Mouse (Mus musculus) hindbrain, embryonic 15.5 days (tissue): ENCODE measurements around the gene Fhod1. TPM values are rescaled to one million over a fixed set of nuclear protein-coding genes. Genes with fewer than 3 reads are reported as not detected.
"Not testable (repeated sequence)": the region's sequence is repeated elsewhere in the genome, so short reads cannot be mapped to it uniquely, and the experiment has no call there.

Source experiments
- ATAC-seq: fragments of 200-750 bp; cut with Nextera tagmentation; 2 replicates; pipeline ENCODE4 v1.8.0; 2017; ENCODE audit warnings: low read depth, moderate number of reproducible peaks, moderate TSS enrichment; ENCODE audit not compliant: low FRiP score
- H3K27ac ChIP-seq: fragments of 300-500 bp; sonication (generic); replicated peaks from 2 replicates; pipeline ENCODE4 v1.5.1; 2015; ENCODE audit warnings: mild to moderate bottlenecking, inconsistent platforms
- H3K27me3 ChIP-seq: fragments of 300-500 bp; sonication (generic); 2 replicates; pipeline ENCODE4 v1.6.1; 2015; ENCODE audit warnings: control low read depth, inconsistent platforms
- H3K36me3 ChIP-seq: fragments of 300-500 bp; sonication (generic); 2 replicates; pipeline ENCODE4 v1.6.1; 2015; ENCODE audit warnings: control low read depth, inconsistent platforms
- H3K4me1 ChIP-seq: fragments of 300-500 bp; sonication (generic); replicated peaks from 2 replicates; pipeline ENCODE4 v1.6.1; 2015; ENCODE audit warnings: control low read depth, inconsistent platforms
- H3K4me2 ChIP-seq: fragments of 300-500 bp; sonication (generic); 2 replicates; pipeline ENCODE4 v1.6.1; 2015; ENCODE audit warnings: moderate library complexity, mild to moderate bottlenecking, inconsistent platforms
- H3K4me3 ChIP-seq: fragments of 300-500 bp; sonication (generic); 2 replicates; pipeline ENCODE4 v1.5.1; 2015; ENCODE audit warnings: mild to moderate bottlenecking, inconsistent platforms
- H3K9ac ChIP-seq: fragments of 300-500 bp; sonication (generic); 2 replicates; pipeline ENCODE4 v1.6.1; 2015; ENCODE audit warnings: inconsistent platforms
- H3K9me3 ChIP-seq: fragments of 300-500 bp; sonication (generic); 2 replicates; pipeline ENCODE4 v1.6.1; 2016; ENCODE audit warnings: control low read depth, inconsistent platforms
- WGBS: fragments of 180-500 bp; shearing (Covaris S2); methylation state at CpG from one replicate; pipeline ENCODE4 v1.1.7; 2015; 5-methylcytosine and 5-hydroxymethylcytosine counted together
- polyA plus RNA-seq: library from polyadenylated mRNA; unstranded; fragments of >200 nt; fragmentation: Nextera tagmentation; extraction: Ambion mirVana; gene quantifications from 2 replicates; pipeline ENCODE4 v1.2.1, GENCODE M21; 2015

Gene Fhod1
- polyA plus RNA-seq, 1 experiment from 2014 or later = 0.87 TPM

- no peaks in the 10 kb centered on the region for H3K9me3 ChIP-seq
- H3K4me2 ChIP-seq = peak overlapping the region; percentile 95
- H3K9ac ChIP-seq = peak overlapping the region; percentile 85
- ATAC-seq = no peak
- H3K4me3 ChIP-seq = peak overlapping the region; percentile 99
- H3K4me1 ChIP-seq = peaks cover 30% of the 10 kb centered on the region
- WGBS = 70% methylated on average over 18 of the region's 18 CpGs
- H3K27ac ChIP-seq = peak overlapping the region; percentile 73; the same call in 1 of the 2 replicates
- H3K36me3 ChIP-seq = peaks cover 43% of the 10 kb centered on the region
- no peaks in the 10 kb centered on the region for H3K27me3 ChIP-seq
These were observed 49.2 kb downstream of the Fhod1 start for GRCm38 (mm10) chr8:105298351-105299252.

GRCm38 (mm10) chr8:105297511-105298192 lies 50.1 kb downstream of the Fhod1 start, which contains the start of gene E2f4:
Gene E2f4 (plus strand): TSS chr8:105297663.
- peak within 1 kb of the TSS; percentile 99 for H3K4me3 ChIP-seq
- peak within 1 kb of the TSS; percentile 85 for H3K9ac ChIP-seq
- peaks cover 30% of the 10 kb centered on the region for H3K4me1 ChIP-seq
- WGBS = under 1% methylated on average over 58 of the region's 58 CpGs
- no peaks in the 10 kb centered on the region for H3K9me3 ChIP-seq
- peak within 1 kb of the TSS; percentile 95 for H3K4me2 ChIP-seq
- peak within 1 kb of the TSS; percentile 73 for H3K27ac ChIP-seq
- no peaks in the 10 kb centered on the region for H3K27me3 ChIP-seq
- peaks cover 34% of the 10 kb centered on the region for H3K36me3 ChIP-seq
- peak; percentile 88 for ATAC-seq

- H3K9ac ChIP-seq = no peak within 1 kb of the TSS
- peak within 1 kb of the TSS; percentile 73 for H3K27ac ChIP-seq
- ATAC-seq = no peak
- H3K4me1 ChIP-seq = peaks cover 30% of the 10 kb centered on the region
- H3K36me3 ChIP-seq = peaks cover 19% of the 10 kb centered on the region
- H3K4me2 ChIP-seq = peak within 1 kb of the TSS; percentile 95
- WGBS = 65% methylated on average over 11 of the region's 11 CpGs
- no peaks in the 10 kb centered on the region for H3K27me3 ChIP-seq
- peak within 1 kb of the TSS; percentile 99; the same call in 1 of the 2 replicates for H3K4me3 ChIP-seq
- no peaks in the 10 kb centered on the region for H3K9me3 ChIP-seq
These were observed 51.7 kb downstream of the Fhod1 start, which contains the start of gene Exoc3l for GRCm38 (mm10) chr8:105295895-105296573. Gene Exoc3l (minus strand): TSS chr8:105296101.

GRCm38 (mm10) chr8:105295256-105295655 lies 52.5 kb downstream of the Fhod1 start:
- H3K36me3 ChIP-seq = peaks cover 11% of the 10 kb centered on the region
- H3K27me3 ChIP-seq = no peaks in the 10 kb centered on the region
- WGBS = 76% methylated on average over 11 of the region's 11 CpGs
- peaks cover 35% of the 10 kb centered on the region for H3K4me1 ChIP-seq
- H3K9ac ChIP-seq = no peak overlapping the region
- no peaks in the 10 kb centered on the region for H3K9me3 ChIP-seq
- H3K4me2 ChIP-seq = 0 out of 2 replicates have a peak overlapping the region, but pooled peaks have one; percentile 22
- ATAC-seq = no peak
- H3K27ac ChIP-seq = no peak overlapping the region
- H3K4me3 ChIP-seq = no peak overlapping the region

GRCm38 (mm10) chr8:105294776-105295175 lies 53.0 kb downstream of the Fhod1 start:
- no peaks in the 10 kb centered on the region for H3K9me3 ChIP-seq
- no peak overlapping the region for H3K4me3 ChIP-seq
- H3K27ac ChIP-seq = no peak overlapping the region
- H3K9ac ChIP-seq = no peak overlapping the region
- WGBS = 72% methylated on average over 9 of the region's 9 CpGs
- H3K4me2 ChIP-seq = 0 out of 2 replicates have a peak overlapping the region, but pooled peaks have one; percentile 22
- no peaks in the 10 kb centered on the region for H3K27me3 ChIP-seq
- peaks cover 35% of the 10 kb centered on the region for H3K4me1 ChIP-seq
- peaks cover 6% of the 10 kb centered on the region; the same call in 1 of the 2 replicates for H3K36me3 ChIP-seq
- ATAC-seq = no peak

- H3K9me3 ChIP-seq = no peaks in the 10 kb centered on the region
- H3K4me2 ChIP-seq = no peak overlapping the region
- no peak overlapping the region for H3K27ac ChIP-seq
- WGBS = 64% methylated on average over 19 of the region's 19 CpGs
- no peaks in the 10 kb centered on the region for H3K27me3 ChIP-seq
- H3K4me3 ChIP-seq = no peak overlapping the region
- ATAC-seq = no peak
- peaks cover 26% of the 10 kb centered on the region for H3K4me1 ChIP-seq
- no peaks in the 10 kb centered on the region for H3K36me3 ChIP-seq
- H3K9ac ChIP-seq = no peak overlapping the region
These were observed 54.3 kb downstream of the Fhod1 start for GRCm38 (mm10) chr8:105293405-105293804.

GRCm38 (mm10) chr8:105292471-105292870 lies 55.3 kb downstream of the Fhod1 start:
- no peaks in the 10 kb centered on the region for H3K27me3 ChIP-seq
- H3K4me3 ChIP-seq = no peak overlapping the region
- H3K4me2 ChIP-seq = no peak overlapping the region
- WGBS = 82% methylated on average over 7 of the region's 7 CpGs
- peaks cover 31% of the 10 kb centered on the region for H3K4me1 ChIP-seq
- H3K9ac ChIP-seq = no peak overlapping the region
- H3K9me3 ChIP-seq = no peaks in the 10 kb centered on the region
- ATAC-seq = no peak
- H3K27ac ChIP-seq = no peak overlapping the region
- H3K36me3 ChIP-seq = no peaks in the 10 kb centered on the region

- not testable (repeated sequence) for H3K9me3 ChIP-seq, ATAC-seq, H3K9ac ChIP-seq, H3K4me3 ChIP-seq, H3K27ac ChIP-seq, H3K4me2 ChIP-seq, H3K27me3 ChIP-seq, H3K36me3 ChIP-seq
- H3K4me1 ChIP-seq = peaks cover 32% of the 10 kb centered on the region
- WGBS = 62% methylated on average over 3 of the region's 3 CpGs
These were observed 56.0 kb downstream of the Fhod1 start for GRCm38 (mm10) chr8:105291802-105292201.

- H3K27me3 ChIP-seq, H3K9ac ChIP-seq, H3K4me3 ChIP-seq, H3K4me2 ChIP-seq, ATAC-seq, H3K36me3 ChIP-seq, H3K9me3 ChIP-seq, H3K27ac ChIP-seq: not testable (repeated sequence)
- peaks cover 35% of the 10 kb centered on the region for H3K4me1 ChIP-seq
- 85% methylated on average over 8 of the region's 8 CpGs for WGBS
These were observed 56.4 kb downstream of the Fhod1 start for GRCm38 (mm10) chr8:105291364-105291763.

GRCm38 (mm10) chr8:105290554-105291314 lies 57.0 kb downstream of the Fhod1 start:
- peaks cover 42% of the 10 kb centered on the region for H3K4me1 ChIP-seq
- ATAC-seq = peak; percentile 1; the same call in 1 of the 2 replicates
- H3K9ac ChIP-seq = 0 out of 2 replicates have a peak overlapping the region, but pooled peaks have one; percentile 40
- peak overlapping the region; percentile 56 for H3K4me3 ChIP-seq
- H3K36me3 ChIP-seq = no peaks in the 10 kb centered on the region
- H3K9me3 ChIP-seq = no peaks in the 10 kb centered on the region
- no peak overlapping the region for H3K27ac ChIP-seq
- WGBS = 5% methylated on average over 31 of the region's 31 CpGs
- peak overlapping the region; percentile 69 for H3K4me2 ChIP-seq
- no peaks in the 10 kb centered on the region for H3K27me3 ChIP-seq
